Mouse (Mus musculus) ES-Bruce4 (cell line): Measurements from ENCODE around the gene Vwa5b1.

ENCODE experiments used
- CTCF ChIP-seq: IDR thresholded peaks from one replicate; pipeline ENCODE4 v1.8.1; 2011; ENCODE audit warnings: low read depth, low read length
- POLR2A ChIP-seq: IDR thresholded peaks from one replicate; pipeline ENCODE4 v1.8.1; 2011; ENCODE audit warnings: low read length; ENCODE audit not compliant: insufficient read depth

- TF ChIP-seq POLR2A = no peak
- no peak for TF ChIP-seq CTCF
Measured at GRCm38 (mm10) chr4:138543177-138543576, 92.5 kb downstream of the Vwa5b1 start.
